Mouse (Mus musculus): Measurements from ENCODE around the gene Fads1. TPM values are rescaled to one million over a fixed set of nuclear protein-coding genes. Genes with fewer than 3 reads are reported as not detected.
A peak's percentile ranks its signal among the peaks of the same experiment; 100 is the strongest.

Gene Fads1
- polyA plus RNA-seq, 1 experiment from 2014 or later: 134 TPM

DNA sequence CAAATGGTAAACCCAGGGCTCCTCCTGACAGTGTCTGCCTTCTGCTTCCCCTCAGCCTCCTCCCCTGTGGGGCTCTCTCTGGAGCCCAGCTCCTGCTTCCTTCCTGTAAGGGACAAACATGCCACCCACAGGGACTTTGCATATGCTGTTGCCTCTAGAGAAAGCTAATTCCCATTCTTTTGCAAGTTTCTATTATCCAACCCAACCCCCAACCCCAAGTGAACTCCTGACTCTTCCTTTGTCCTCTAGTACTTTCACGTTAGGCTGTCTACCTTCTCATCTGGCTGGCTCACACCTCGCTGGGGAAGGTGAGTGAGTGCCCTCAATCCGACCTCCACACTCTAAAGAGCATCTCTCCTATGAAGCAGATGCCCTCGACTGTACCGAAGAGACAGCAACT, 49.2 kb downstream of the Fads1 start:
- Histone ChIP-seq H3K4me1 (replicated peaks) (peaks cover 33% of the 10 kb centered on the region), H3K9ac (replicated peaks) (0 out of 2 replicates have a peak overlapping the region, but pooled peaks have one; percentile 5), H3K27me3 (no peaks in the 10 kb centered on the region), H3K4me2 (no peak overlapping the region), H3K27ac (peak overlapping the region; percentile 26; the same call in 1 of the 2 replicates), H3K9me3 (no peaks in the 10 kb centered on the region), H3K4me3 (replicated peaks) (no peak overlapping the region), H3K36me3 (0 out of 2 replicates have a peak, but pooled peaks cover 4% of the 10 kb centered on the region)
- no peak for ATAC-seq (ENCODE audit: insufficient number of reproducible peaks, insufficient read depth, low FRiP score, low TSS enrichment, low read depth)
- 11% methylated on average over 5 of the region's 5 CpGs for WGBS

DNA sequence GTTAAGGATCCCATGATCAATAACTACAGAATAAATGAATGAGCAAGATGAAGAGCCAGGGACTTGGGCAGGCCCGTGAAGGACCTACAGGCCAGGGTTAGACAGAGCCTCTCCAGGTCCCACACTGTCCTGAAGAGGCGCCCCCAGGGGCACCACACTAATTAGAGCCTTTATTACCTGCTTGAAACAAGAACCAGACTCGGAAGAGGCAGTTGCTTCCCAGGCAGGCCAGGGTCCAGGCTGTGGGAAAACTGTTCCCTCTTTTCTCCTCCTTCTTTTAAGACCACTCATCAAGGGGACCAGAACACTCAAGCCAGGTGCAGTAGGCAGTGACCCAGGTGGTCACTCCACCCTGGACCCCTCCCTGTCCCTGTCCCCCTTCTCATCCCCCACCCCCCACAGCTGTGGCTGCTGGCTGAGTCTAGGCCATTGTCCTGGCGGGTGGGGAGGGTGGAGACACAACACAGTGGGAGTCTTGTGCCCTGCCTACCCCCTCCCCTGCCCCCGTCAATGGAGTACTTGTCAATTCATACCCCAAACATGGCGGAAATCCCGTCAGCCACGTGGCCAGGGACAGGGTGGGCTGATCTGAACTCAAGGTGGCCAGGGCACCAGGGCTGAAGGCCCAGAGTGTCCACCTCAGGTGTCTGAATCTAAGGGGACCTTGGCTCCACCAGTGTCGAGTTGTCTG, 49.8 kb downstream of the Fads1 start:
- no peaks in the 10 kb centered on the region for H3K27me3 ChIP-seq
- no peak overlapping the region for H3K4me3 ChIP-seq (replicated peaks)
- H3K9ac ChIP-seq (replicated peaks): no peak overlapping the region
- peak overlapping the region; percentile 26; the same call in 1 of the 2 replicates for H3K27ac ChIP-seq
- 21% methylated on average over 9 of the region's 9 CpGs for WGBS
- no peak for ATAC-seq (ENCODE audit: insufficient number of reproducible peaks, insufficient read depth, low FRiP score, low TSS enrichment, low read depth)
- peaks cover 33% of the 10 kb centered on the region for H3K4me1 ChIP-seq (replicated peaks)
- no peak overlapping the region for H3K4me2 ChIP-seq
- H3K36me3 ChIP-seq: 0 out of 2 replicates have a peak, but pooled peaks cover 4% of the 10 kb centered on the region
- no peaks in the 10 kb centered on the region for H3K9me3 ChIP-seq

GRCm38 (mm10) chr19:10235784-10236565, 53.3 kb downstream of the Fads1 start:
- no peak for ATAC-seq (ENCODE audit: insufficient number of reproducible peaks, insufficient read depth, low FRiP score, low TSS enrichment, low read depth)
- Histone ChIP-seq H3K4me2 (no peak overlapping the region), H3K9me3 (no peaks in the 10 kb centered on the region), H3K36me3 (no peaks in the 10 kb centered on the region), H3K27me3 (no peaks in the 10 kb centered on the region), H3K27ac (no peak overlapping the region), H3K4me1 (replicated peaks) (peaks cover 42% of the 10 kb centered on the region), H3K4me3 (replicated peaks) (no peak overlapping the region), H3K9ac (replicated peaks) (no peak overlapping the region)
- 83% methylated on average over 9 of the region's 9 CpGs for WGBS

DNA sequence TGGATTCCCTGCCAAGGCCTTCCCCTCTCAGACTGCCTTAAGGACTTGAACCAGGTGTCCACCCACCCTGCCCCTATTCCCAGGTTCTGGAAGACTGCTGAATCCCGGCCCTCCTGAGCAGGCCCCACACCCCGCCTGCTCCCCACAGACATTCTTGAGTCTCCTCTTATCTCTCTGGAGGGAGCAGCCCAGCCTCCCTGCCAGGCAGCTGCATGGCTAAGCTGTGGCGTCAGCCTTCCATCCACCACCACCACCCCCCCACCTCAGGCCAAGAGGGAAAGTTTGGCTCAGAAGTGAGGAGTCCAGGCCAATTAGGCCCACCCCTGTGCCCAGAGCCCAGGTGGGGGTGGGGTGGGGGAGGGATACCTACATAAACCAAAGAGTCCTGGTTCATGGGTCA, 55.8 kb downstream of the Fads1 start:
- Histone ChIP-seq H3K9me3 (no peaks in the 10 kb centered on the region), H3K4me3 (replicated peaks) (no peak overlapping the region), H3K27me3 (no peaks in the 10 kb centered on the region), H3K27ac (no peak overlapping the region), H3K4me2 (no peak overlapping the region), H3K4me1 (replicated peaks) (peaks cover 28% of the 10 kb centered on the region), H3K9ac (replicated peaks) (no peak overlapping the region), H3K36me3 (no peaks in the 10 kb centered on the region)
- 65% methylated on average over 3 of the region's 3 CpGs for WGBS
- ATAC-seq (ENCODE audit: insufficient number of reproducible peaks, insufficient read depth, low FRiP score, low TSS enrichment, low read depth): no peak

GRCm38 (mm10) chr19:10239419-10239818, 56.7 kb downstream of the Fads1 start:
- H3K4me3 ChIP-seq (replicated peaks): 0 out of 2 replicates have a peak overlapping the region, but pooled peaks have one; percentile 55
- H3K36me3 ChIP-seq: no peaks in the 10 kb centered on the region
- peaks cover 37% of the 10 kb centered on the region for H3K4me1 ChIP-seq (replicated peaks)
- peak overlapping the region; percentile 78 for H3K4me2 ChIP-seq
- no peaks in the 10 kb centered on the region; the same call in 1 of the 2 replicates for H3K27me3 ChIP-seq
- H3K9ac ChIP-seq (replicated peaks): no peak overlapping the region
- H3K9me3 ChIP-seq: no peaks in the 10 kb centered on the region
- 26% methylated on average over 2 of the region's 2 CpGs for WGBS
- ATAC-seq (ENCODE audit: insufficient number of reproducible peaks, insufficient read depth, low FRiP score, low TSS enrichment, low read depth): no peak
- no peak overlapping the region for H3K27ac ChIP-seq

- peak overlapping the region; percentile 72 for H3K9ac ChIP-seq (replicated peaks)
- no peaks in the 10 kb centered on the region; the same call in 1 of the 2 replicates for H3K27me3 ChIP-seq
- H3K4me3 ChIP-seq (replicated peaks): peak overlapping the region; percentile 55
- peak overlapping the region; percentile 78 for H3K4me2 ChIP-seq
- no peaks in the 10 kb centered on the region for H3K36me3 ChIP-seq
- H3K4me1 ChIP-seq (replicated peaks): peaks cover 41% of the 10 kb centered on the region
- ATAC-seq (ENCODE audit: insufficient number of reproducible peaks, insufficient read depth, low FRiP score, low TSS enrichment, low read depth): 0 out of 2 replicates have a peak, but pooled peaks have one; percentile 29
- no peaks in the 10 kb centered on the region for H3K9me3 ChIP-seq
- 4% methylated on average over 26 of the region's 26 CpGs for WGBS
- H3K27ac ChIP-seq: no peak overlapping the region
These were observed 57.4 kb downstream of the Fads1 start for GRCm38 (mm10) chr19:10239975-10240653.

DNA sequence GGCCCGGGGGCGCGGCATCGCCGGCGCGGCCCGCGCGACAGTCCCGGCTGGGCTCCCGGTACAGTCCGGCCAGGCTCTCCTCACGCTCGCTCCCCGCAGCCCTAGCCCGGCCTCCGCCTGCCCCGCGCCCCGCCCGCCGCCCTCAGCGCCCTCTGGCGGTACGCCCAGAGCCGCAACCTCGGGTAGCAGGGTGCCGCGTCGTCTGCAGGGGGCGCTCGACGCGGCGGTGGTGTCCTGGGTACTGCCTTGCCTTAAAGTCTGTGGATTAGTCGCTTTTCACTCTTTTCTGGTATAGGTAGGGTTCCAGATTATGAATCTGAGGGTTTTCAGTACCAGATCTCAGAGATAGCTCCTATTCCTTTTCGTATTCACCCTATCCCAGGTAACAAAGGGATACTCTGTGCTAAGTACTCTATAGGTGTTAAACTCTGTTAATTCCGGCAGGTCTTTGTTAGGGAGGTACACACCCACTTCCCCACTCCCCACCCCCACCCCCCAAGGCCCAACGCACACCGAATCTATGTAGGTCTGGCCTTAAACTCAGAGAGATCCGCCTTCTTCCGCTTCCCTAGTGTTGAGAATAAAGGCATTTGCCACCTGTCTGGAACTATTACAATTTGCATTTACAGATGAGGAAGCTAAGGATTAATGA, 58.1 kb downstream of the Fads1 start, which contains the start of gene Myrf:
TSS of gene Myrf (minus strand) at position 95 of the 652 bp plus-strand sequence.
- Histone ChIP-seq H3K4me2 (peak within 1 kb of the TSS; percentile 78), H3K27ac (no peak within 1 kb of the TSS), H3K9me3 (no peaks in the 10 kb centered on the region), H3K36me3 (no peaks in the 10 kb centered on the region), H3K4me1 (replicated peaks) (peaks cover 41% of the 10 kb centered on the region), H3K9ac (replicated peaks) (peak within 1 kb of the TSS; percentile 72), H3K4me3 (replicated peaks) (peak within 1 kb of the TSS; percentile 55), H3K27me3 (no peaks in the 10 kb centered on the region; the same call in 1 of the 2 replicates)
- peak; percentile 48 for ATAC-seq (ENCODE audit: insufficient number of reproducible peaks, insufficient read depth, low FRiP score, low TSS enrichment, low read depth)
- WGBS: 8% methylated on average over 42 of the region's 43 CpGs

DNA sequence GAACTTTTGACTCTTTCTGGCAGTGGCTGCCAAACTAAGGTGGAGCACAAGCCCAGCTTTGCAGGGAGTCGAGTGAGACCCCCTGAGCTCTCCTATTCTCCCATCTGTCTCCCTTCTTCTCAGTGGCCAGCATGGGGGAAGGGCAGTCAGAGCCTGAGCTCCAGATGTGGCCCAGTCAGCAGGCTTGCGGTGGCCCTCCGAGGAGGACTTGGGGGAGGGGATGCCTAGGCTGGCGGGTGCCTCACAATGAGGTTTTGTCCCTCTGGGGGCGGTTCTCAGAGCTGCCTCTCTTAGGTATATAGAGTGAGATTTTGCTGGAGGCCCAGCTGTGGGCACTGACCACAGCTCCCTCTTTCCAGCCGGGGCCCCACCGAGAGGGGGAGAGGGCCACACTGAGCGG, 60.2 kb downstream of the Fads1 start:
- 0 out of 2 replicates have a peak, but pooled peaks cover 7% of the 10 kb centered on the region for H3K36me3 ChIP-seq
- H3K9ac ChIP-seq (replicated peaks): 0 out of 2 replicates have a peak overlapping the region, but pooled peaks have one; percentile 13
- H3K27me3 ChIP-seq: peaks cover 5% of the 10 kb centered on the region; the same call in 1 of the 2 replicates
- H3K27ac ChIP-seq: peak overlapping the region; percentile 51
- ATAC-seq (ENCODE audit: insufficient number of reproducible peaks, insufficient read depth, low FRiP score, low TSS enrichment, low read depth): no peak
- no peaks in the 10 kb centered on the region for H3K9me3 ChIP-seq
- 0 out of 2 replicates have a peak overlapping the region, but pooled peaks have one; percentile 6 for H3K4me2 ChIP-seq
- H3K4me3 ChIP-seq (replicated peaks): no peak overlapping the region
- WGBS: 7% methylated on average over 8 of the region's 8 CpGs
- H3K4me1 ChIP-seq (replicated peaks): peaks cover 59% of the 10 kb centered on the region

DNA sequence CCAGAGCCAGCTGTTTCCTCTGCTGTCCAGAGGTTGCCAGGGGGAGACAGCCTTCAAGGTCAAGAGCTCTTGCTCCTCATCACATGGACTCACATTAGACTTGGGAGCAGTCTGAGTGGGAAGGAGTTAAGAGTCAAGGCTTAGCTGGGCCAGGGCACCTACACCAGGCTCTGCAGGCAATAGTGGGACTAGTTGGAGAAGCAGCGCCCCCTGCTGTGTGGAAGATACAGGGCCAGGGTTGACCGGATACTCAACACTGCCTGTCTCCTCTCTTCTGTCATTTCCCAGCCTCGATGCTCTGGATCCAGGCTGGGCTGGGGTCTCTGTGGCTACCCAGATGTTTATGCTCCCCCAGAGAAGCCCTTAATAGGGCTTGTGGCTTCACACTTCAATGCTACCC, 61.5 kb downstream of the Fads1 start:
- H3K27me3 ChIP-seq: peaks cover 14% of the 10 kb centered on the region
- H3K9me3 ChIP-seq: no peaks in the 10 kb centered on the region
- ATAC-seq (ENCODE audit: insufficient number of reproducible peaks, insufficient read depth, low FRiP score, low TSS enrichment, low read depth): no peak
- WGBS: 21% methylated on average over 3 of the region's 3 CpGs
- 0 out of 2 replicates have a peak overlapping the region, but pooled peaks have one; percentile 5 for H3K27ac ChIP-seq
- H3K4me2 ChIP-seq: no peak overlapping the region
- peaks cover 58% of the 10 kb centered on the region for H3K4me1 ChIP-seq (replicated peaks)
- no peak overlapping the region for H3K4me3 ChIP-seq (replicated peaks)
- H3K9ac ChIP-seq (replicated peaks): no peak overlapping the region
- H3K36me3 ChIP-seq: 0 out of 2 replicates have a peak, but pooled peaks cover 9% of the 10 kb centered on the region
